Mouse (Mus musculus) stomach, embryonic 16.5 days (tissue): ENCODE measurements at regions not wholly inside any gene's neighbourhood (a gene's known extent, or its start where the extent isn't known, plus 50 kb on each side); places are given as distances from the start of the nearest gene placed in this dataset.

Experiments used
- ATAC-seq: fragments of 200-750 bp; cut with Nextera tagmentation; 2 replicates; pipeline ENCODE4 v1.8.0; 2017; ENCODE audit warnings: moderate number of reproducible peaks, moderate TSS enrichment; ENCODE audit not compliant: insufficient read depth, low FRiP score
- H3K27ac ChIP-seq: fragments of 300-500 bp; sonication (generic); 2 replicates; pipeline ENCODE4 v1.5.1; 2014; ENCODE audit warnings: low read length
- H3K27me3 ChIP-seq: fragments of 300-500 bp; sonication (generic); 2 replicates; pipeline ENCODE4 v1.6.1; 2014; ENCODE audit warnings: low read length, control low read depth, mixed read lengths; ENCODE audit not compliant: control insufficient read depth, insufficient read depth
- H3K36me3 ChIP-seq: fragments of 300-500 bp; sonication (generic); 2 replicates; pipeline ENCODE4 v1.6.1; 2014; ENCODE audit warnings: low read length; ENCODE audit not compliant: control insufficient read depth, insufficient read depth
- H3K4me1 ChIP-seq: fragments of 300-500 bp; sonication (generic); 2 replicates; pipeline ENCODE4 v1.6.1; 2014; ENCODE audit warnings: low read length, control low read depth, mixed read lengths; ENCODE audit not compliant: control insufficient read depth, insufficient read depth
- H3K4me2 ChIP-seq: fragments of 300-500 bp; sonication (generic); 2 replicates; pipeline ENCODE4 v1.6.1; 2014; ENCODE audit warnings: low read depth, low read length, mixed read lengths
- H3K4me3 ChIP-seq: fragments of 300-500 bp; sonication (generic); replicated peaks from 2 replicates; pipeline ENCODE4 v1.5.1; 2014; ENCODE audit warnings: mild to moderate bottlenecking, low read length
- H3K9ac ChIP-seq: fragments of 300-500 bp; sonication (generic); 2 replicates; pipeline ENCODE4 v1.6.1; 2014; ENCODE audit warnings: low read length
- H3K9me3 ChIP-seq: fragments of 300-500 bp; sonication (generic); replicated peaks from 2 replicates; pipeline ENCODE4 v1.6.1; 2016; ENCODE audit warnings: low read length, control low read depth; ENCODE audit not compliant: control insufficient read depth
- WGBS: fragments of 180-500 bp; shearing (Covaris S2); extraction: QIAGEN DNeasy Blood & Tissue Kit; methylation state at CpG from one replicate; pipeline ENCODE4 v1.1.7; 2014; 5-methylcytosine and 5-hydroxymethylcytosine counted together

GRCm38 (mm10) chr6:17214774-17215173 lies 66.2 kb upstream of the Cav2 start:
- Histone ChIP-seq H3K27me3 (no peaks in the 10 kb centered on the region), H3K4me2 (no peak overlapping the region), H3K27ac (no peak overlapping the region), H3K4me3 (no peak overlapping the region), H3K9ac (no peak overlapping the region), H3K36me3 (no peaks in the 10 kb centered on the region), H3K9me3 (no peaks in the 10 kb centered on the region), H3K4me1 (no peaks in the 10 kb centered on the region)
- no peak for ATAC-seq
- 79% methylated on average over 9 of the region's 9 CpGs for WGBS

DNA sequence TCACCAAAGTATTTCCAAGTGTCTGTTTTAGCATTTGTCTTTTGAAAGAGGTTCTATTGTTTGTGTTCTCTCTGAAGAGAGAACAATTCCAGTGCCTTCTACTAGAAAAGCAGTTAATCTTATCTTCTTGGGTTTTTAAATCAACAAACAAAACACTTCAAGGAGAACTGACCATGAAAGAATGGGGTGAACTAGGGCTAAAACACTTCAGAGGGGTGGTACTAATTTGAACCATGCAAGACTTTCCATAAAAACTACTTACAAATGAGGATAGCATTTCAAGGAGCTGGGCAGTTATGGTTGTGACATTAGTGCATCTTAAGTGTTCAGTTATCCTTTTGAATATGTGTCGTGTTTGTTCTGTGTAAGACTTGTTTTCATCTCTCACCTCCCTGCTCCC lies 64.5 kb upstream of the Cav2 start:
- 76% methylated on average over 1 of the region's 1 CpGs for WGBS
- H3K4me1 ChIP-seq = no peaks in the 10 kb centered on the region
- H3K27me3 ChIP-seq = no peaks in the 10 kb centered on the region
- H3K27ac ChIP-seq = no peak overlapping the region
- H3K4me3 ChIP-seq = no peak overlapping the region
- H3K4me2 ChIP-seq = no peak overlapping the region
- no peaks in the 10 kb centered on the region for H3K9me3 ChIP-seq
- H3K9ac ChIP-seq = no peak overlapping the region
- no peak for ATAC-seq
- H3K36me3 ChIP-seq = no peaks in the 10 kb centered on the region

DNA sequence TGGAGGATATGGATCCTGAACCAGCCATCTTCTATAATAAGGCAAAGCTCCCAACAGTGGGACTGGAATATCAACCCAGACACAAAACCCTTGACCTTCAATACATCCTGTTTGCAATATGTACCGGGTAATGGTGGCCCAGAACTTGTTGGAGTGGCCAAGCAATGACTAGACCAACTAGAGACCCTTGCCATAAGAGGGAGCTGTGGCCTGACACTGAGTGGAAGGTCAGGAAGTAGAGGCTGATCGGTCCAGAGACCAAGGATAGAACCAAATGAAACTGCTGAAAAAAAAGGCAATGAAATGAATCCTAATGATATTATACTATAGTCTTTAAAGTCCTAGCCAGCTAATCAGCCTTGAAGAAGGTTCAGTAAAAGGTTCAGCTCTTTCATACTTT lies 57.2 kb upstream of the Cav2 start:
- Histone ChIP-seq H3K4me3 (no peak overlapping the region), H3K9ac (no peak overlapping the region), H3K4me2 (no peak overlapping the region), H3K27ac (no peak overlapping the region), H3K36me3 (no peaks in the 10 kb centered on the region), H3K27me3 (no peaks in the 10 kb centered on the region), H3K4me1 (no peaks in the 10 kb centered on the region), H3K9me3 (no peaks in the 10 kb centered on the region)
- ATAC-seq = no peak
- 77% methylated on average over 2 of the region's 2 CpGs for WGBS

DNA sequence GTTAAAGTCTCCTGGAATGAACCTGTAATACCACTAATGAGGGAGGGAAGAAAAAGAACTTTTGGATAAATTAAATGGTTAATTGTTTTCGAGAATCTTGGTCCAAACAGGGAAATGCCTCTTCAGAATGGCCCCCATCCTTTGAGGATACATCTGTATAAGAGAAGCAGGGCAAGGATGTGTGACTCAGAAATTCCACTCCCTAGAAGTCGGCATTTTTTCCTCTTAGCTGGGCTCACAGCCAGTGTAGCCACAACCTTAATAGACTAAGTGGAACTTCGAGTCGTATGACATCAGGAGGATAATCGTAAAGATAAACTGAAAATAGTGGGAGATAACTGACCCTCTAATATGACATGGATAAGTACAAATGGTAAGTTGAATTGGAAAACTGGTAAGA lies 56.1 kb upstream of the Cav2 start:
- H3K4me2 ChIP-seq = no peak overlapping the region
- no peaks in the 10 kb centered on the region for H3K9me3 ChIP-seq
- no peak overlapping the region for H3K9ac ChIP-seq
- no peak overlapping the region for H3K4me3 ChIP-seq
- H3K4me1 ChIP-seq = no peaks in the 10 kb centered on the region
- WGBS = 52% methylated on average over 5 of the region's 5 CpGs
- H3K36me3 ChIP-seq = no peaks in the 10 kb centered on the region
- H3K27ac ChIP-seq = no peak overlapping the region
- H3K27me3 ChIP-seq = no peaks in the 10 kb centered on the region
- peak; percentile 40; the same call in 1 of the 2 replicates for ATAC-seq

DNA sequence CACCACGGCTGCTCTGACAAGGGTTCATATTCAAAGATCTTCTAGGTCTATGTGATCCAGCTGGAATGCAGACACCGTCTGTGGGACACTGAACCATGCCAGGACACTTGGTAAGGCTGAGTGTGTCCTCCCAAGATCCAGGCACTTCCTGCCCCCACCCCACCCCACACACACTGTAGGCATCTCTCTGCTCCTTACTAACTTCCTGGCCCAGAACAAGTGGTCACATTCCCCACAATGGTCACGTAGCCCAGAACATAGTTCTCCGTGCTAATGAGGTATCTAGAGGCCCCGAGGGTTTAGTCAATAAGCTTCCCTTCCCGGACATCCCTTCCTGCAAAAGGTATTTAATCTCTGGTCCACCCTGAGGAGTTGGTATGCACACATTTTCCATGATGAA lies 54.5 kb upstream of the Cav2 start:
- no peak overlapping the region for H3K9ac ChIP-seq
- H3K4me2 ChIP-seq = no peak overlapping the region
- no peaks in the 10 kb centered on the region for H3K36me3 ChIP-seq
- no peak overlapping the region for H3K27ac ChIP-seq
- no peaks in the 10 kb centered on the region for H3K4me1 ChIP-seq
- WGBS = 80% methylated on average over 6 of the region's 6 CpGs
- 0 out of 2 replicates have a peak, but pooled peaks have one; percentile 47 for ATAC-seq
- H3K4me3 ChIP-seq = no peak overlapping the region
- H3K27me3 ChIP-seq = no peaks in the 10 kb centered on the region
- H3K9me3 ChIP-seq = no peaks in the 10 kb centered on the region
